Comparison of ENCODE assay signal across 20 mouse cellular contexts in genomic region chr19:17783231-17783630, GRCm38 (mm10). TPM values are rescaled to one million over a fixed set of nuclear protein-coding genes. Genes with fewer than 3 reads are reported as not detected.
"Had no signal": no experiment of that assay in that cellular context is flagged by ENCODE, and none has a peak within 500 bp of the region (broad histone marks: within the 10 kb centered on the region; RNA-seq: fewer than 3 reads in every experiment).

No protein-coding gene starts in this region.

- H3K9me3 ChIP-seq: lung, embryonic 15.5 days; megakaryocyte, embryonic 14.5 days; midbrain, embryonic 13.5 days; midbrain, embryonic 15.5 days; neural tube, embryonic 12.5 days; stomach, embryonic 15.5 days had no signal

- H3K27ac ChIP-seq: lung, embryonic 15.5 days; macrophage; midbrain, embryonic 13.5 days; midbrain, embryonic 15.5 days; neural tube, embryonic 12.5 days; stomach, embryonic 15.5 days; stomach, postnatal 0 days had no signal

- H3K4me1 ChIP-seq: megakaryocyte, embryonic 14.5 days; midbrain, embryonic 13.5 days; midbrain, embryonic 15.5 days; neural tube, embryonic 12.5 days; stomach, embryonic 15.5 days had no signal

- H3K9ac ChIP-seq: liver, postnatal 0 days; lung, embryonic 15.5 days; midbrain, embryonic 13.5 days; midbrain, embryonic 15.5 days; neural tube, embryonic 12.5 days; stomach, embryonic 15.5 days had no signal

- DNase-seq: liver, postnatal 0 days; lung, adult 2 months; lung, postnatal 14 days; lung, postnatal 36 days; right cerebral cortex, postnatal 14 days; thymus, adult 2 months; thymus, postnatal 25 days; thymus, postnatal 4 days had no signal

- H3K4me2 ChIP-seq: lung, embryonic 15.5 days; midbrain, embryonic 13.5 days; midbrain, embryonic 15.5 days; neural tube, embryonic 12.5 days; stomach, embryonic 15.5 days had no signal

- H3K4me3 ChIP-seq: lung, embryonic 15.5 days; megakaryocyte, embryonic 14.5 days; midbrain, embryonic 13.5 days; midbrain, embryonic 15.5 days; neural tube, embryonic 12.5 days; stomach, embryonic 15.5 days had no signal

- H3K27me3 ChIP-seq: lung, embryonic 15.5 days; megakaryocyte, embryonic 14.5 days; midbrain, embryonic 13.5 days; midbrain, embryonic 15.5 days; neural tube, embryonic 12.5 days; stomach, embryonic 15.5 days had no signal

- H3K36me3 ChIP-seq: lung, embryonic 15.5 days; midbrain, embryonic 13.5 days; midbrain, embryonic 15.5 days; neural tube, embryonic 12.5 days; stomach, embryonic 15.5 days had no signal

- ATAC-seq: liver, postnatal 0 days; lung, postnatal 0 days; midbrain, embryonic 13.5 days; midbrain, embryonic 15.5 days had no signal

RNA-seq across cellular contexts. Expression of gene Pcsk5, which starts 54.2 kb away (rescaled TPM):
- total RNA-seq: megakaryocyte progenitor cell, adult 5-6 weeks; monocyte, adult 5-6 weeks; neutrophil, adult 5-6 weeks had no signal
- polyA plus RNA-seq: macrophage had no signal
